Mouse (Mus musculus) C2C12 (cell line): ENCODE measurements at regions not wholly inside any gene's neighbourhood (a gene's known extent, or its start where the extent isn't known, plus 50 kb on each side); places are given as distances from the start of the nearest gene placed in this dataset.
"Not testable (repeated sequence)": the region's sequence is repeated elsewhere in the genome, so short reads cannot be mapped to it uniquely, and the experiment has no call there.

ENCODE experiments used
- H3K27me3 ChIP-seq: one replicate; pipeline ENCODE4 v1.6.1; 2011; ENCODE audit not compliant: control insufficient read depth, insufficient read depth, insufficient read length
- H3K36me3 ChIP-seq: one replicate; pipeline ENCODE4 v1.6.1; 2011; ENCODE audit not compliant: control insufficient read depth, insufficient read depth
- H3K4me3 ChIP-seq: one replicate; pipeline ENCODE4 v1.5.1; 2011; ENCODE audit warnings: mild to moderate bottlenecking, control low read depth; ENCODE audit not compliant: poor library complexity, insufficient read depth, severe bottlenecking
- H3K79me2 ChIP-seq: one replicate; pipeline ENCODE4 v1.6.1; 2011; ENCODE audit not compliant: control insufficient read depth, insufficient read depth
- H3K79me3 ChIP-seq: one replicate; pipeline ENCODE4 v1.6.1; 2011; ENCODE audit warnings: low read depth, control low read depth
- H3ac ChIP-seq: one replicate; pipeline ENCODE3; 2011; ENCODE audit warnings: low read depth; ENCODE audit not compliant: control insufficient read depth, insufficient read length
- CEBPB ChIP-seq: IDR thresholded peaks from one replicate; pipeline ENCODE4 v1.6.1; 2011; ENCODE audit warnings: low read depth, mild to moderate bottlenecking, control low read depth, moderate library complexity
- CTCF ChIP-seq: IDR thresholded peaks from one replicate; pipeline ENCODE4 v1.5.1; 2011; ENCODE audit not compliant: control insufficient read depth, insufficient read depth, insufficient read length
- FOSL1 ChIP-seq: IDR thresholded peaks from one replicate; pipeline ENCODE4 v1.8.0; 2011; ENCODE audit warnings: mild to moderate bottlenecking, low read length; ENCODE audit not compliant: poor library complexity, insufficient read depth, severe bottlenecking
- MAX ChIP-seq: IDR thresholded peaks from one replicate; pipeline ENCODE4 v1.6.1; 2011; ENCODE audit warnings: mild to moderate bottlenecking, control low read depth
- MYOD1 ChIP-seq: IDR thresholded peaks from one replicate; pipeline ENCODE4 v1.6.1; 2011; ENCODE audit warnings: low read depth; ENCODE audit not compliant: control insufficient read depth, insufficient read length
- MYOG ChIP-seq: IDR thresholded peaks from one replicate; pipeline ENCODE4 v1.6.1; 2011; ENCODE audit not compliant: control insufficient read depth, insufficient read length; ENCODE audit errors: extremely low read depth
- USF1 ChIP-seq: IDR thresholded peaks from one replicate; pipeline ENCODE4 v1.6.1; 2011; ENCODE audit warnings: low read depth, mild to moderate bottlenecking, control low read depth, moderate library complexity

GRCm38 (mm10) chrX:50675356-50675755 is 165.5 kb upstream of the Stk26 start:
- no peaks in the 10 kb centered on the region for H3K36me3 ChIP-seq
- TF ChIP-seq USF1 = no peak
- TF ChIP-seq CEBPB = no peak
- no peak for TF ChIP-seq MAX
- no peak for TF ChIP-seq MYOG
- no peak for TF ChIP-seq FOSL1
- no peak for TF ChIP-seq CTCF
- no peak for TF ChIP-seq MYOD1
- H3K27me3 ChIP-seq = no peaks in the 10 kb centered on the region
- H3K79me2 ChIP-seq = no peaks in the 10 kb centered on the region
- no peaks in the 10 kb centered on the region for H3K79me3 ChIP-seq
- no peak overlapping the region for H3ac ChIP-seq
- H3K4me3 ChIP-seq = no peak overlapping the region

- Histone ChIP-seq H3K4me3 (no peak overlapping the region), H3K79me2 (no peaks in the 10 kb centered on the region), H3K79me3 (no peaks in the 10 kb centered on the region), H3K27me3 (no peaks in the 10 kb centered on the region), H3K36me3 (no peaks in the 10 kb centered on the region), H3ac (no peak overlapping the region)
- no peak for TF ChIP-seq USF1
- no peak for TF ChIP-seq MAX
- peak; percentile 41 for TF ChIP-seq CTCF
These were observed 182.8 kb upstream of the Stk26 start for GRCm38 (mm10) chrX:50657835-50658565.

GRCm38 (mm10) chrX:50657180-50657834 is 183.5 kb upstream of the Stk26 start:
- Histone ChIP-seq H3K4me3 (no peak overlapping the region), H3K79me2 (no peaks in the 10 kb centered on the region), H3K79me3 (no peaks in the 10 kb centered on the region), H3K27me3 (no peaks in the 10 kb centered on the region), H3K36me3 (no peaks in the 10 kb centered on the region), H3ac (no peak overlapping the region)
- TF ChIP-seq MYOD1 (no peak), MYOG (no peak), CEBPB (no peak), CTCF (no peak), FOSL1 (no peak), MAX (no peak), USF1 (no peak)

- not testable (repeated sequence) for H3K27me3 ChIP-seq, H3K79me3 ChIP-seq, H3K4me3 ChIP-seq, H3K79me2 ChIP-seq, H3K36me3 ChIP-seq, H3ac ChIP-seq
These were observed 185.5 kb upstream of the Stk26 start for GRCm38 (mm10) chrX:50655380-50655779.

- Histone ChIP-seq H3ac (no peak overlapping the region), H3K36me3 (no peaks in the 10 kb centered on the region), H3K27me3 (no peaks in the 10 kb centered on the region), H3K79me2 (no peaks in the 10 kb centered on the region), H3K4me3 (no peak overlapping the region), H3K79me3 (no peaks in the 10 kb centered on the region)
- TF ChIP-seq MYOG = no peak
- TF ChIP-seq CEBPB = no peak
- TF ChIP-seq CTCF = no peak
- no peak for TF ChIP-seq MAX
These were observed 199.5 kb upstream of the Stk26 start for GRCm38 (mm10) chrX:50641347-50641746.

GRCm38 (mm10) chrX:50635634-50636033 is 205.2 kb upstream of the Stk26 start:
- TF ChIP-seq MYOG (no peak), CEBPB (no peak), FOSL1 (no peak), MYOD1 (no peak), MAX (no peak), CTCF (no peak), USF1 (no peak)
- no peaks in the 10 kb centered on the region for H3K36me3 ChIP-seq
- H3K79me2 ChIP-seq = no peaks in the 10 kb centered on the region
- no peaks in the 10 kb centered on the region for H3K27me3 ChIP-seq
- no peak overlapping the region for H3ac ChIP-seq
- H3K79me3 ChIP-seq = no peaks in the 10 kb centered on the region
- peak overlapping the region; percentile 36 for H3K4me3 ChIP-seq
